Mouse (Mus musculus) urinary bladder, adult 18-20 months (tissue): ENCODE measurements around the gene Hnrnpc.

ENCODE experiments used
- DNase-seq, 2 experiments: peaks; one replicate each; pipeline ENCODE4 v3.0.0; 2022; ENCODE audit warnings: low spot score in 2 of 2, mixed read lengths in 2 of 2

Gene Hnrnpc

DNA sequence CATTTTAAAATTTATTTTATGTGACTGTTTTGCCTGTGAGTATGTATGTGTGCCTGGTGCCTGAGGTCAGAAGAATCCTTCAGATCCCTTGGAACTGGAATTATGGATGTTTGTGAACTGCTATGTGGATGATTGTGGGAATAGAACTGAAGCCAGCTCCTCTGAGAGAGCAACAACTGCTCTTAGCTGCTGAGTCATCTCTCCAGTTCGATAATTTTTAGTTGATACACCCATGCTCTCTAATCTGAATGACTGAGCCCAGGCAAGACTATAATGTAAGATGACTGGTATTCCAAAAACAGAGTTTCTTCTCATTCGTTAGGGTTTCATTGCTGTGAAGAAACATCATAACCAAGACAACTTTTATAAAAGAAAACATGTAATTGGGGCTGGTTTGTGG, 79.7 kb downstream of the Hnrnpc start:
- no peak for DNase-seq
